Mouse (Mus musculus) CH12.LX (cell line): Measurements from ENCODE around the gene Selenoo. TPM values are rescaled to one million over a fixed set of nuclear protein-coding genes. Genes with fewer than 3 reads are reported as not detected.

Experiments used
- DNase-seq: peaks from one replicate; pipeline ENCODE4 v3.0.0-alpha.2; 2013; ENCODE audit errors: extremely low read depth
- H3K27ac ChIP-seq: 2 replicates; pipeline ENCODE4 v1.5.1; 2012; ENCODE audit warnings: low read depth, mild to moderate bottlenecking, control low read depth, moderate library complexity; ENCODE audit not compliant: insufficient read depth
- H3K27me3 ChIP-seq: replicated peaks from 2 replicates; pipeline ENCODE3; 2012; ENCODE audit warnings: inconsistent platforms
- H3K36me3 ChIP-seq, 2 experiments: replicated peaks in 1 of 2; 2 replicates each; pipeline versions ENCODE3 to v1.6.1; 2012; ENCODE audit warnings: inconsistent platforms in 1 of 2, low read length in 1 of 2, mild to moderate bottlenecking in 1 of 2, mixed read lengths in 1 of 2, moderate library complexity in 1 of 2; ENCODE audit not compliant: control insufficient read depth in 1 of 2, insufficient read depth in 1 of 2
- H3K4me1 ChIP-seq, 2 experiments: 2 replicates each; pipeline ENCODE4 v1.6.1; 2012; ENCODE audit warnings: inconsistent platforms in 1 of 2, moderate library complexity in 1 of 2; ENCODE audit not compliant: insufficient read depth in 2 of 2, control insufficient read depth in 1 of 2
- H3K4me2 ChIP-seq: 2 replicates; pipeline ENCODE4 v1.6.1; 2012; ENCODE audit warnings: low read depth, mild to moderate bottlenecking, control low read depth; ENCODE audit not compliant: poor library complexity, insufficient read depth, severe bottlenecking
- H3K4me3 ChIP-seq, 3 experiments: fragments of 150-350 bp in 1 of 3; sonication (generic) in 1 of 3; replicated peaks in 1 of 3; 2 replicates each; pipeline versions ENCODE3 to v1.5.1; 2011 to 2012; ENCODE audit warnings: low read depth in 2 of 3, low read length in 2 of 3, mild to moderate bottlenecking in 2 of 3, moderate library complexity in 2 of 3, control low read depth in 1 of 3, improper control_type of control experiment in 1 of 3, inconsistent platforms in 1 of 3, mixed read lengths in 1 of 3; ENCODE audit not compliant: poor library complexity in 1 of 3
- H3K79me2 ChIP-seq: replicated peaks from 2 replicates; pipeline ENCODE4 v1.6.1; 2012; ENCODE audit warnings: mild to moderate bottlenecking, moderate library complexity; ENCODE audit not compliant: control insufficient read depth, poor library complexity, insufficient read depth, severe bottlenecking; ENCODE audit errors: extremely low read depth
- H3K9ac ChIP-seq: 2 replicates; pipeline ENCODE4 v1.6.1; 2012; ENCODE audit warnings: low read depth, mild to moderate bottlenecking, control low read depth, moderate library complexity; ENCODE audit not compliant: insufficient read depth
- H3K9me3 ChIP-seq: replicated peaks from 2 replicates; pipeline ENCODE3; 2012; ENCODE audit warnings: low read length, inconsistent platforms, mixed read lengths
- BHLHE40 ChIP-seq: IDR thresholded peaks from 2 replicates; pipeline ENCODE4 v1.6.1; 2011; ENCODE audit warnings: mild to moderate bottlenecking, low read depth, low read length, improper control_type of control experiment
- CHD1 ChIP-seq: IDR thresholded peaks from 2 replicates; pipeline ENCODE4 v1.6.1; 2012; ENCODE audit warnings: low read depth, low read length, improper control_type of control experiment, inconsistent platforms
- CHD2 ChIP-seq: IDR thresholded peaks from 2 replicates; pipeline ENCODE4 v1.6.1; 2011; ENCODE audit warnings: low read length, improper control_type of control experiment
- CTCF ChIP-seq, 2 experiments: IDR thresholded peaks in 1 of 2; conservative IDR thresholded peaks in 1 of 2; 2 replicates each; pipeline ENCODE4 v1.5.1; 2011 to 2012; ENCODE audit warnings: low read depth in 2 of 2, low read length in 2 of 2, improper control_type of control experiment in 1 of 2, inconsistent platforms in 1 of 2, mild to moderate bottlenecking in 1 of 2, moderate library complexity in 1 of 2
- E2F4 ChIP-seq: IDR thresholded peaks from 2 replicates; pipeline ENCODE4 v1.6.1; 2011; ENCODE audit warnings: low read depth, low read length, improper control_type of control experiment; ENCODE audit not compliant: insufficient replicate concordance
- ELF1 ChIP-seq: IDR thresholded peaks from 2 replicates; pipeline ENCODE4 v1.6.1; 2014; ENCODE audit warnings: low read depth, mild to moderate bottlenecking, inconsistent platforms, low read length, improper control_type of control experiment
- ETS1 ChIP-seq: conservative IDR thresholded peaks from 2 replicates; pipeline ENCODE4 v1.6.1; 2012; ENCODE audit warnings: low read depth, mild to moderate bottlenecking, inconsistent platforms, low read length, improper control_type of control experiment, moderate library complexity
- GABPA ChIP-seq: IDR thresholded peaks from 2 replicates; pipeline ENCODE4 v1.6.1; 2012; ENCODE audit warnings: low read depth, low read length, improper control_type of control experiment, inconsistent platforms; ENCODE audit not compliant: insufficient replicate concordance
- HCFC1 ChIP-seq: IDR thresholded peaks from 2 replicates; pipeline ENCODE4 v1.6.1; 2012; ENCODE audit warnings: low read depth, mild to moderate bottlenecking, inconsistent platforms, low read length, improper control_type of control experiment
- IRF4 ChIP-seq: IDR thresholded peaks from 2 replicates; pipeline ENCODE4 v1.6.1; 2014; ENCODE audit warnings: low read depth, mild to moderate bottlenecking, inconsistent platforms, low read length, improper control_type of control experiment
- JUN ChIP-seq: IDR thresholded peaks from 2 replicates; pipeline ENCODE4 v1.6.1; 2011; ENCODE audit warnings: low read depth, mild to moderate bottlenecking, low read length, improper control_type of control experiment, moderate library complexity; ENCODE audit not compliant: insufficient read depth
- JUND ChIP-seq: conservative IDR thresholded peaks from 2 replicates; pipeline ENCODE4 v1.6.1; 2011; ENCODE audit warnings: low read depth, low read length, improper control_type of control experiment
- KAT2A ChIP-seq: IDR thresholded peaks from 2 replicates; pipeline ENCODE4 v1.6.1; 2012; ENCODE audit warnings: low read length, improper control_type of control experiment, inconsistent platforms; ENCODE audit not compliant: insufficient replicate concordance
- MAX ChIP-seq: IDR thresholded peaks from 2 replicates; pipeline ENCODE4 v1.6.1; 2011; ENCODE audit warnings: low read length, improper control_type of control experiment
- MAZ ChIP-seq: IDR thresholded peaks from 2 replicates; pipeline ENCODE4 v1.6.1; 2012; ENCODE audit warnings: low read depth, mild to moderate bottlenecking, inconsistent platforms, low read length, improper control_type of control experiment, moderate library complexity
- MEF2A ChIP-seq: IDR thresholded peaks from 2 replicates; pipeline ENCODE4 v1.6.1; 2014; ENCODE audit warnings: low read depth, mild to moderate bottlenecking, inconsistent platforms, low read length, improper control_type of control experiment, borderline replicate concordance
- MXI1 ChIP-seq: IDR thresholded peaks from 2 replicates; pipeline ENCODE4 v1.6.1; 2011; ENCODE audit warnings: mild to moderate bottlenecking, low read depth, low read length, improper control_type of control experiment
- MYC ChIP-seq: IDR thresholded peaks from 2 replicates; pipeline ENCODE4 v1.6.1; 2011; ENCODE audit warnings: low read depth, mild to moderate bottlenecking, improper control_type of control experiment, low read length
- NELFE ChIP-seq: IDR thresholded peaks from 2 replicates; pipeline ENCODE4 v1.6.1; 2011; ENCODE audit warnings: low read depth, low read length, improper control_type of control experiment
- NRF1 ChIP-seq: IDR thresholded peaks from 2 replicates; pipeline ENCODE4 v1.6.1; 2014; ENCODE audit warnings: low read depth, mild to moderate bottlenecking, inconsistent platforms, low read length, improper control_type of control experiment, moderate library complexity
- PAX5 ChIP-seq: IDR thresholded peaks from 2 replicates; pipeline ENCODE4 v1.6.1; 2012; ENCODE audit warnings: low read length, inconsistent platforms, mixed read lengths
- POLR2A ChIP-seq: IDR thresholded peaks from 2 replicates; pipeline ENCODE4 v1.6.1; 2011; ENCODE audit warnings: low read depth, mild to moderate bottlenecking, improper control_type of control experiment, low read length
- POLR2AphosphoS2 ChIP-seq: IDR thresholded peaks from 2 replicates; pipeline ENCODE4 v1.6.1; 2011; ENCODE audit warnings: low read depth, low read length, improper control_type of control experiment
- RAD21 ChIP-seq: IDR thresholded peaks from 2 replicates; pipeline ENCODE4 v1.6.1; 2011; ENCODE audit warnings: low read depth, mild to moderate bottlenecking, low read length, improper control_type of control experiment, moderate library complexity
- RCOR1 ChIP-seq: conservative IDR thresholded peaks from 2 replicates; pipeline ENCODE4 v1.6.1; 2012; ENCODE audit warnings: low read depth, mild to moderate bottlenecking, inconsistent platforms, low read length, improper control_type of control experiment
- SIN3A ChIP-seq: IDR thresholded peaks from 2 replicates; pipeline ENCODE4 v1.6.1; 2012; ENCODE audit warnings: low read length, improper control_type of control experiment, inconsistent platforms
- SMC3 ChIP-seq: IDR thresholded peaks from 2 replicates; pipeline ENCODE4 v1.6.1; 2011; ENCODE audit warnings: low read depth, low read length, improper control_type of control experiment
- TBP ChIP-seq: conservative IDR thresholded peaks from 2 replicates; pipeline ENCODE4 v1.6.1; 2011; ENCODE audit warnings: low read depth, low read length, improper control_type of control experiment
- TCF12 ChIP-seq: IDR thresholded peaks from 2 replicates; pipeline ENCODE4 v1.6.1; 2014; ENCODE audit warnings: low read depth, mild to moderate bottlenecking, inconsistent platforms, low read length, improper control_type of control experiment
- UBTF ChIP-seq: IDR thresholded peaks from 2 replicates; pipeline ENCODE4 v1.6.1; 2012; ENCODE audit warnings: low read depth, mild to moderate bottlenecking, inconsistent platforms, low read length, improper control_type of control experiment, moderate library complexity
- USF1 ChIP-seq: IDR thresholded peaks from 2 replicates; pipeline ENCODE4 v1.6.1; 2014; ENCODE audit warnings: low read depth, mild to moderate bottlenecking, inconsistent platforms, low read length, improper control_type of control experiment
- USF2 ChIP-seq: conservative IDR thresholded peaks from 2 replicates; pipeline ENCODE4 v1.6.1; 2011; ENCODE audit warnings: low read depth, low read length, improper control_type of control experiment
- ZMIZ1 ChIP-seq: IDR thresholded peaks from 2 replicates; pipeline ENCODE4 v1.6.1; 2012; ENCODE audit warnings: low read depth, mild to moderate bottlenecking, inconsistent platforms, low read length, improper control_type of control experiment
- ZNF384 ChIP-seq: IDR thresholded peaks from 2 replicates; pipeline ENCODE4 v1.6.1; 2012; ENCODE audit warnings: low read depth, low read length, improper control_type of control experiment, inconsistent platforms
- dilution Hi-C: fragments of 300-500 bp; cut with MboI; formaldehyde crosslinking; loops from 2 replicates; pipeline ENCODE4 v1.14.3; 2020; ENCODE audit warnings: low sequenced_read_pairs; ENCODE audit not compliant: extremely low pct_unique_long_range_greater_than_20kb, extremely low pct_ligation_motif_present
- in situ Hi-C: fragments of 300-500 bp; cut with MboI; formaldehyde crosslinking; loops from 3 replicates; pipeline ENCODE4 v1.14.3; 2019; ENCODE audit warnings: low sequenced_read_pairs, low pct_ligation_motif_present, low pct_unique_long_range_greater_than_20kb, mixed read lengths
- polyA plus RNA-seq: library from polyadenylated mRNA; unstranded; fragments of >175 nt; gene quantifications from 2 replicates; pipeline ENCODE4 v1.2.1, GENCODE M21; 2012; ENCODE audit warnings: low read depth; ENCODE audit not compliant: insufficient read length
- total RNA-seq, 2 experiments: library from RNA; depleted of rRNA; stranded (reverse); fragments of 300-350 nt in 1 of 2; fragments of >200 nt in 1 of 2; gene quantifications; 2 replicates each; pipeline ENCODE4 v1.2.3; 2012 to 2014

The Selenoo gene
- total and polyA plus RNA-seq, 3 experiments: 3.7 to 11.7 (median 8.7) TPM

DNA sequence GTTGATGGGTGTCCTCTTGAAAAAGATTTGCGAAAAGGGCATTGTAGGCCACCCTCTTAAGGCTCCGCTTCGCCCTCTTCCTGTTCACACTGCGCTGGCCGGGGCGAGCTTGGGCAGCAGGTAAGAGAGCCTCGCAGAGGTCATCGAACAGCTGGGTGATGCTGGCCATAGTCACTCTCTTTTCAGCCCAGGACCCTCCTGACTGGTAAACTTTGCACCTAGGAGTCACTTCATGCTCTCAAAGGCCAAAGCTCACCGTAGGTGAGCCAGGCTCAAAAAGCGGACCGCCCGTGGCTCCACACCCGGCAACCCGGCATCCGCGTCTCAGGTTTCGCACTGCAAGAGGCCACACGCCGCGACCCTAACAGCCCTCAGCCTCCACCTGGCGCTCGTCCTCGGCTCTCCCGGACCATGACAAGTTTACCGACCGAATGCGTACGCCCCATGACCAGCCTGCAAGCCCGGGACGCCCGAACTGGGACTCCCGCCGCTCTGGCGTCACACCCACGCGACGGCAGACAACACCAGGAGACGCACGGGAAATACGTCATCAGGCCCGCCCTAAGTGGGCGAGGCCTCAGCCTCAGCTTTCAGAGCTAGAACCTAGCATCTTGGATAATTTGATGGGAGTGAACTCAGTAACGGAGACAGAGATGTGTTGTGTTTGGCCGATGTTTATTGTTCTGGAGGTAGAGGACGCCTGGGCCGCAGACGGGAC, 33.9 kb downstream of the Selenoo start, which contains the start of gene Tubgcp6:
Gene Tubgcp6 (minus strand): TSS at position 464 of the 718 bp plus-strand sequence.
- H3K4me3 ChIP-seq: peak within 1 kb of the TSS; percentile 78 to 99 (median 86)
- no peaks in the 10 kb centered on the region for H3K9me3 ChIP-seq
- peak; percentile 94 for DNase-seq
- no peak within 1 kb of the TSS for H3K27ac ChIP-seq
- in situ Hi-C loops (loop anchor here (25.0 kb wide), 1 partner anchor 239 kb away; the partner anchor contains the start of genes Lmf2, Ncaph2 and Sco2), dilution Hi-C loops (no loop called here)
- peaks cover 18% of the 10 kb centered on the region for H3K79me2 ChIP-seq
- H3K4me1 ChIP-seq: peaks cover 9 to 39% of the 10 kb centered on the region in 2 experiments
- H3K9ac ChIP-seq: peak within 1 kb of the TSS; percentile 62
- TF ChIP-seq UBTF: no peak
- peak; percentile 36; the same call in 1 of the 2 replicates for TF ChIP-seq ETS1
- TF ChIP-seq CHD1: no peak
- peak; percentile 87 for TF ChIP-seq IRF4
- TF ChIP-seq MAX: peak; percentile 72
- 0 out of 2 replicates have a peak, but pooled peaks have one; percentile 63 for TF ChIP-seq MAZ
- TF ChIP-seq GABPA: peak; percentile 47; the same call in 1 of the 2 replicates
- 0 out of 2 replicates have a peak, but pooled peaks have one; percentile 29 for TF ChIP-seq NRF1
- TF ChIP-seq PAX5: no peak
- peak; percentile 92 for TF ChIP-seq KAT2A
- no peak for TF ChIP-seq JUN
- TF ChIP-seq SMC3: no peak; the same call in 1 of the 2 replicates
- TF ChIP-seq ZMIZ1: peak; percentile 63; the same call in 1 of the 2 replicates
- TF ChIP-seq USF1: no peak
- TF ChIP-seq POLR2AphosphoS2: peak; percentile 94
- peak; percentile 84 for TF ChIP-seq TCF12
- TF ChIP-seq HCFC1: peak; percentile 94
- no peak for TF ChIP-seq MYC
- 0 out of 2 replicates have a peak, but pooled peaks have one; percentile 37 for TF ChIP-seq BHLHE40
- TF ChIP-seq E2F4: peak; percentile 94; the same call in 1 of the 2 replicates
- peak; percentile 79 for TF ChIP-seq ELF1
- no peak for TF ChIP-seq CTCF (conservative IDR thresholded peaks at IDR 0.05 in 1 of 2, IDR thresholded peaks at IDR 0.05 in 1 of 2; ENCODE audit: low read depth in 2 of 2, low read length in 2 of 2)
- TF ChIP-seq POLR2A: peak; percentile 91
- TF ChIP-seq MEF2A: peak; percentile 77
- no peak for TF ChIP-seq ZNF384
- TF ChIP-seq MXI1: peak; percentile 92
- no peak; the same call in 1 of the 2 replicates for TF ChIP-seq RAD21
- no peak for TF ChIP-seq RCOR1
- TF ChIP-seq NELFE: peak; percentile 74
- TF ChIP-seq CHD2: peak; percentile 55; the same call in 1 of the 2 replicates
- no peak for TF ChIP-seq USF2
- TF ChIP-seq SIN3A: peak; percentile 99
- peak; percentile 52; the same call in 1 of the 2 replicates for TF ChIP-seq JUND
- TF ChIP-seq TBP: peak; percentile 78
- no peaks in the 10 kb centered on the region for H3K27me3 ChIP-seq
- peak within 1 kb of the TSS; percentile 78 for H3K4me2 ChIP-seq
- H3K36me3 ChIP-seq: peaks cover 15 to 64% of the 10 kb centered on the region in 2 experiments
